Mouse (Mus musculus) urinary bladder, adult 18-20 months (tissue): ENCODE data around the gene Nln.

Experiments
- DNase-seq, 2 experiments: peaks; one replicate each; pipeline ENCODE4 v3.0.0; 2022; ENCODE audit warnings: low spot score in 2 of 2, mixed read lengths in 2 of 2

Gene Nln

DNA sequence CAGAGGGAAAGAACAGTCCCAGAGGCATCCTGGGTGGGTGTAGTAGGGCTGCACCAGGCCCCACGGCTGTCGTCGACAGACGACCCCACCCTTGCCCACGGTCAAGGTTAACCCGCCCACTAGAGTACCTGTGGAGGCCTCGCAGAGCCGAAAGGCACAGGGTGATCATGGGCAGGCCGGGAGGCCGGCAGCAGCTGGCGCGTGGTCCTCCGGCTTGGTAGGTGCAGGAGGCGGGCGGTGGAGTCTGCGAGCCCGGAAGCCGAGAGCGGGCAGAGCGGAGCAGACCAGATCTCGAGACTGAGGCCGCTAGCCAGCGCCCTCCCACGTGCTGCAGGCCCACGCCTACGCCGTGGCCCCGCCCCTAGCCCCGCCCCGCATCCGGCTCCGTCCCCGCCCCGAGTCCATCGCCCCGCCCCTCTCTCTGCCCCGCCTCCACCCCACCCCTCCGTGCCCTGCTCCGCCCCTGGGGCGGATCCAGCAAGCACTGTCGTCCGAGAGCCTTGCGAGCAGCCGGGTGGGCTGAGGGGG, at the start of gene Nln, which contains the start of gene Sgtb:
Nln (minus strand) TSS at position 327 of the 528 bp plus-strand sequence.
Sgtb (plus strand) TSS at position 454 of the 528 bp plus-strand sequence.
- peak; percentile 71 to 83 for DNase-seq

DNA sequence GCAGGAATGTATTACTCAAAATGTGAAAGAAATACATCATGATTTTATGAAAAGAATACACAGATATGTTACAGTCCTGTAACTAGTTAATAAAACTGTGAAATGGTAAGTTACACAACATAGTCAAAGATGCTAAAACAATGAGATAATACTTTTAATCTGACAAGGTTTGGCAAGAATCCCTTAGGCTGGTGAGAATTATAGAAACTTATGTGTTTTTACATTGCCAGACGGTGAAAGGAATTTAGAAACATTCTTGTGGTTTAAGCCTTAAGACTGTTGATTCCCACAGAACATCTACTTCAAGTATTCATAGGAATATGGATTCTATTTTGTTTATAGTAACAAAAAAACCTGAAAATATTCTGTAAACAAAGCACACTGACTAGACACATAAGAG, 46.3 kb upstream of the Nln start:
- no peak for DNase-seq

DNA sequence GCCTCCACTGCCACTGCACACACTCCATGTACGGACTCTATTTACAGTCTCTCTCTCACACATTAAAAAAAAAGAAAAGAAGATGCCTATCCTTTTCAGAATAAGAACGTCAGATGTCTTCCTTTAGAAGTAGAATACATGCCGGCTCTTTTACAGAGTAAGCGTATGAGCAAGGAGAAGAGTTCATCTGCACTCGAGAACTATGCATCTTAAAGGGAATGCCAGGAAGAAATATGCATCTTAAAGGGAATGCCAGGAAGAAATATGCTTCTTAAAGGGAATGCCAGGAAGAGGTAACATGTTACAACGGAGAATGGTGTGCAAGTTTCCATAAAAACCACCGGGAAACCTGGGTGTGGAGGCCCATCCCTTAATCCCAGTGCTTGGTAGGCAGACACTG, 45.7 kb upstream of the Nln start:
- DNase-seq: no peak

DNA sequence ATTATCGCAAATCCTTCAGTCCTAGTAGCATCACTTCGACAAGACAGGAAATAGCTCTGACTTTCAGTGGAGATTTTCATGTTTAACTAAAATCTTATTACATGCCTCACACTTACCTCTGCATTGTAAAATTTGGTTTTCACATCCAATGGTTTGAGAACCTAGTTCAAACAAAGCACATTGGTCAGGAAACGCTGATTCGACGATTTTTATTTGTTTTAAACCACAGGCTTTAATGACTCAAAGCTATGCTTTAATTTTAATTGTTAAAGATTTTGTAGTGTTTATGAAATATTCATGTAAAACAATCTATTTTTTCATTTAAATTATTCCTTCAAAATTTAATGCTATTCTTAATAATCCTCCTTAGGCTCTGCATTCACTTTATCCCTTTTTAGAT, 44.8 kb upstream of the Nln start:
- no peak for DNase-seq

DNA sequence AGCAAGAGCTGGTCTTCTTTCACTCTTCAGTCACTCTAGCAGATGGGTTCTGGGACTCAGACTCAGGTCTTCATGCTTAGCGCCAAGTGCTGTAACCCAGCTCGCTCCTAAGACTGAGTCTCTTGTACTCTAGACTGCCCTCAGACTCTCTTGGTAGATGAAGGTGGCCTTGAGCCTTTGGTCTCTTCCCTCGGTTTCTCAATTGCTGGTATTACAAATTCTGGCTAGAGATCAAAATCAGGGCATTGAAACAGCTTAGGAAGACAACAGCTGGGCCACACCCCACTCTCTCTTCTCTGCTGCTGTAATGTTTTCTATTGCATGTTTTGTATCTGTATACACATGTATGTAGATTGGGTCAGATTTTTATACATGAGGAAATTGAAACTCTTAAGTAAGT, 36.2 kb upstream of the Nln start:
- no peak for DNase-seq

DNA sequence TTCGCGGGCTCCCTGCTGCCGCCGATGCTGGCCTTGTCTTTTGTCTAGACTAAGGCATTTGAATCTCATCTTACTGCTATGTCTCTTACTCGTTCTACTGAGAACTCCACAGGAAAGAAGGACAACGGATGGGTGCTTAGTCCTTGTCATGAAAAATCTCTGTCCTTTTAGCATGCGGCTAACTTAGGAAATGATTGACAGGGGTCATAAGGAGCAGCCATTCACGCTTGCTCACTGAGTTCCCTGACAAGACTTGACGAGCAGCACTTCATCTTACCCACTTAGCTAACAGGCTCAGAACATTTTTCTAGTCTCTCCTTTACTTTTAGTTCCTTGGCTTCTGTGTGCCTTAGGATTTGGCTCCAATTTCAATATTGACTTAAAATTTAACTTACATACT, 35.5 kb upstream of the Nln start:
- DNase-seq: no peak

DNA sequence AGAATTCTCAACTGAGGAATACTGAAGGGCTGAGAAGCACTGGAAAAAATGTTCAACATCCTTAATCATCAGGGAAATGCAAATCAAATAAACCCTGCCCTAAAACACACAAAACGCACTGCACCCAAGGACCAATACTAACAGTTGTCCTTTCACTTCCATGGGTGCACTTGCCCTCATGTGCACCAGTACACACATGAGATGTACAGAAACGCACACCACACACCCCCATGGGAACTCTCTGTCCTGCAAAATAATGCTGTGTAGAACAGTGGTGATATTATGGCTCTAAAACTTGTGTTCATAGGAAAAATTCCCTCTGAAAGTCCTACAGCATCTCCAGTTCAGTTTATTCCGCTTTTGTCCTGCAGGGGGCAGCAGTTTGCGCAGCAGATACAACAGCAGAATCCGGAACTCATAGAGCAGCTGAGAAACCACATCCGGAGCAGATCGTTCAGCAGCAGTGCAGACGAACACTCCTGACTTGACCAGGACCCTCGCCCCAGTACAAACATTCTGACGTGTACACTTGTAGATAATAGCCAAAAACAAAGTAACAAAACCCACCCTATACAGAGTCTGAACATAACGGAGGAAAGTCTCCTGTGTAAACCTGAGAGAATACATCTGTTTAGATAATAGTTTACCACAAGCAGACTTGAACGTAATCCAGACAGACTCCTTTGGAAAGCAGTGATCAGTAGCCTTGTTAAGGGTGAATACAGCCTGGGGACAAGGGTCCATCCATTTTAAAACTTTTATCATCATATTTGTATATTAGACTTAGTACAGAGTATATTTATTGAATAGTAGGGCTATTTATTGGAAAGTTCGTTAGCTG, 30.2 kb upstream of the Nln start:
- DNase-seq: peak; percentile 34 to 47

DNA sequence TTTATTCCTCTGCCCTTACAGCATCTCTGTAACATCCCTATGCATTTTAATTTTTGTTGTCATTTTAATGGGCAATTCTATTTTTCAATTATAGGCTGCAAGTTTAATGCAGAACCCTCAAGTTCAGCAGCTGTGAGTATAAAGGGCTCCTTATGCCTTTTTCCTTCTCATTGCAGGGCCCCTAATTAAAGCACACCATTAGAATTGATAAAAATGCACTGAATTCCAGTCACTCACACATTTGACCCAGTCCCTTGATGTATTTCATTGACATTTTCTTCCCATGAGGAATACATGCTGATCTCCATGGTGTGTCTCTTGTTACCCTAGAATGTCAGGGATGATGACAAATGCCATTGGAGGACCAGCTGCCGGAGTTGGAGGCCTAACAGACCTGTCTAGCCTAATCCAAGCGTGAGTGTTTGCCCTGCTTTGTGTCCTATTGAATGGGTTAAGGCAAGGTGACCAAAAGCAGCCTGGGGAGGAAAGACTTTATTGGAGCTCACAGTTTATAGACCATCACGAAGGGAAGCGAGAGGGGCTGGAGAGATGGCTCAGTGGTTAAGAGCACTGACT, 25.2 kb upstream of the Nln start:
- DNase-seq: no peak

DNA sequence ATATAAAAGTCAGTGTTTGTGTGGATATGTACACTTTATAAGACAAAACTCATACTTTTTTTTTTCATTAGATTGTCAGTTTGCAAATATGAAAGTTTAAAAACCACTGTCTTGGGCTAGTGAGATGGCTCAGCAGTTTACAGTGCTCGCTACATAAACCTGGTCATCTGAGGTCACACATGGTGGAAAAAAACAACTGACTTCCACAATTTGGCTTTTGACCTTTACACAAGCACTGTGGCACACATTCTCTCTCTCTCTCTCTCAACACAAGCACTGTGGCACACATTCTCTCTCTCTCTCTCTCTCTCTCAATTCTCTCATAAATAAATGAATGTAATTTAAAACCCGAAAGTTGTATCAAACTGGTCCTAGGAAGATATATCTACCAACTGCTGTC, 23.1 kb upstream of the Nln start:
- DNase-seq: no peak

DNA sequence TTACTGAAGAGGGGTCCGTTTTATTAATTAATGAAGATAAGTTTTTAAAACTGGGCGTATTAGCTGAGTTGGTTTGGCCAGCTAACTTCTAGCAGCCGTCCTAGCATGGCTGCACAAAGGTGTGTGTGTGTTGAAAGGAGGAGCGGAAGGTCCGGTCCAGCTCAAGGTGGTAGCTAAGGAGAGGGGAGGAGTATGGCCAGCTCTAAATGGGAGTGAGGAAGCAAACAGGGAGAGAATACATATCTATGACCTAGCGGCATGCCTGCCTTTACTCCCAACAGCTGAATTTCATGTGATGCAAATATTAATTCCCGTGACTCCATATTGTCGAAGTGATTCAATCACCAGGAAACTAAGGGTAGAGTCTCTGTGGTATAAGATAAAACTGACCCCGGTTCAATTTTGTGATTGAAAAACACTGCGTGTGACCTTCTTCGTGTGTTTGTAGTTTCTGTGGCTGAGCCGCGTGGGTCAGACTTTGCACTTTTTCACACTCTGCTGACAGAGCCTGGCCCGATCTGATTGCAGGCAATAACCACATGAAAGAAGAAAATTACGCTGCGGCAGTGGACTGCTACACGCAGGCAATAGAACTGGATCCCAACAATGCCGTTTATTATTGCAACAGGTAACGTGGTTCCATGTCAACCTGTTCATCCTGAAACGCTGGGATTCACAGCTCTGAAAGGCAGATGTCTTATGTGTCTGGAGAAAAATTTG, 14.4 kb upstream of the Nln start:
- DNase-seq: no peak

DNA sequence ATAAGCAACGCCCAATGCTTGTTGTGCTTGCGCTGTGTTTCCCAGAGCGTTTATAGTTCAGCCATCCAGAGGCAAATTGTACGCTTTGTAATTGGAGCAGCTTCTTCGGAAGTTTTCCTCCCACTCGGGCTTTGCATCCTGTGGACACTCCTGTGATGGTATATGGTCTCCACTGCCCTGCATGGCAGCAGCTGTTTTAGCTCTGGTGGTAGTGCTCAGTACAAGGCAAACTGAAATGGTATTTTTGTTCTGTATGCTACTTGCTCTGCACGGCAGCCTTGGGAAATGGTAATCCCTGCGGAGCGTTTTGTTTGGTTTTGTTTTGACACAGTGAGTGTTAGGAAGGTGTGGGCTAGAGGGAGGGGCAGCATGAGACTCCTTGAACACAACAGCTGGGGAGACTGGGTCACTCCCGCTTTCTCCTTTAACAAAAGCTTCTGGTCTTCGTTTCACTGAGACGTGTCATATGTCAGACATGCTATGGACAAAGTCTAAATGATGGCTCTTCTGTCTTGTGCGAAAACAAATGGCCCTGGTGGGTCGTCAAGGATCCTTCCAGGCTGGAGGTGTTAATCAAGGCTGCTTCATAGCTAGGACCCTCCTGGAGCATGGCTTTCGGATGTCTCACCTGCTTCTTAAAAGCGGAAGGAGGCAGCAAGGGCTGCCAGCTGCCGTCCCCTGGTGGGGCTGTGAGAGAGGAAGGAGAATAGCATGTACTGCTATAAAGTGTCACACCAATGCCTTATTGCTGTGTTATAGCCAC, 12.8 kb upstream of the Nln start:
- no peak for DNase-seq

DNA sequence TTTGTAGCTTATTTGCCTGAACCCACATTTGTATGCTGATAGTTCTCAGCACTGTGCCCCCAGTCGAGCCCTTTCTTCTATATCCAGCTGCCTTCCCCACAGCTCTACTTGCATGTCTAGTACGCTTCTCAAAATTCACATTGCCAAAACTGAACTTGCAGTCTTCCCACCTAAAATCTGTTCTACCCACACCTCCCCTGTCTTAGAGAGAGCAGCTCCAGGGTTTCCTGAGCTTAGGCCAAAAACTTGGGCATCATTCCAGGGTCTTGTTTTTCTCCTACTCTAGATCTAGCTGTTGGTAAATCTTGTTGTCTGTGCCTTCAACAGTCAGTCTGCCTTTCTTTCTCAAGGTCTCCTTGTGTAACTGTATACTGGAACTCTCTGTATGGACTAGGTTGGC, 5.4 kb upstream of the Nln start:
- DNase-seq: no peak

DNA sequence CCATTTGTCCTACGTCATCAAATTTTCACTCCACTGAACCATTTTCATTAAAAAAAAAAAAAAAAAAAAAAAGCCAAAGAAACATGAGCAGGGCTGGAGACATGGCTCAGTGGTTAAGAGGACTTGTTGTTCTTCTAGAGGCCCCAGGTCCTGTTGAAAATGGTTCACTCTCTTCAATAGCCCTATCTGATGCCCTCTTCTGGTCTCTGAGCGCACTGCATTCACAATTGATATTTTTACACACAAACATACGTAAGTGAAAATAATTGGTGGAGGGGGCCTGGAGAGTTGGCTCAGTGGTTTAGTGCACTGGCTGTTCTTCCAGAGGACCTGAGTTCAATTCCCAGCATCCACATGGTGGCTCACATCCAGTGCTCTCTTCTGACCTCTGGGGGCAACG, 4.4 kb upstream of the Nln start:
- no peak for DNase-seq

DNA sequence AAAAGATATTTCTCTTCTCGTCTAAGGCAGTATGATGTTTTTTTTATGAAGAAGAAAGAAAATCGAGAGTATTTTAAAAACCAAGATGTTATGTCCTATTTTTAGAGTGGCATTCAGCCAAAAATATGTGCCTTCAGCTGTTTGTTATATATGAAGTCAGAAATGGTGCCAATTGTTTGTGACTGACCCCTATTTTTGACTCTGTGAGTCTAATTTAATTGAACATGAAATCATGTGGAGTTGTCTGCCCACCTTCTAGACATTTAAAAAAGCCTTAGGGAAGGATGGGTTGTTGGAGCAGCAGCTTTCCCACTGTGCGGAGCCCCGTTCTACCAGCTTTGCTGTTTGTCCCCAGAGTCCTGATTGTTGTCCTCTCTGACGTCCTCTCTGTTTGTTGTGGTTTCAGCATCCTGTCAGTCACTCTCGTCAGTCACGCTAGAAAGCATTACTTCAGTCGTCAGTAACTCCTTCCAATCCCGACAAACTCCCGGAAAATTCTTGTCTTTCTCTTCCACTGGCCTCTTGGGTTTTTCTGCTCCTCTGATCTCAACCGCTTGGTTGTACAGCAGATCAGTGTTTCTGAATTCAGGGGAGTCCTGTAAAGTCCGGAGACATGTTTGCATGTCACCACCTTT, 3.0 kb upstream of the Nln start:
- no peak for DNase-seq

DNA sequence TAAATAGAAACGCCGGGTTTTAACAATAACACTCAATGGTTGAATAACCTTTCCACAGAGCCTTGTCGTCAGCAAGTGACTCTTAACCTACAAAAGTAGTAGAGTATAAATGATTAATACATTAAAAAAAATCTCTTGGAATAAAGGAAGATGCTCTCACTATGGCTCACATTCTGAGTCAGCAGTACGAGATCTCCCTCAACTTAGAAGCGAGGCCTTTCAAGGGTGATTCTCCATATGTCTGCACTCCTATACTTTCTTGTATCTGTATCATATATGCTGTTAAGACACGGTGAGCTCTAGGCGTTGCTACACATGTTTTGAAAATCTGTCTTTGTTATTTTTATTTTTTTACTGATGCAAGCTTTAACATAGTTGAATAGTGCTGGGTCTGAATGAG, 1.1 kb upstream of the Nln start:
- DNase-seq: no peak

DNA sequence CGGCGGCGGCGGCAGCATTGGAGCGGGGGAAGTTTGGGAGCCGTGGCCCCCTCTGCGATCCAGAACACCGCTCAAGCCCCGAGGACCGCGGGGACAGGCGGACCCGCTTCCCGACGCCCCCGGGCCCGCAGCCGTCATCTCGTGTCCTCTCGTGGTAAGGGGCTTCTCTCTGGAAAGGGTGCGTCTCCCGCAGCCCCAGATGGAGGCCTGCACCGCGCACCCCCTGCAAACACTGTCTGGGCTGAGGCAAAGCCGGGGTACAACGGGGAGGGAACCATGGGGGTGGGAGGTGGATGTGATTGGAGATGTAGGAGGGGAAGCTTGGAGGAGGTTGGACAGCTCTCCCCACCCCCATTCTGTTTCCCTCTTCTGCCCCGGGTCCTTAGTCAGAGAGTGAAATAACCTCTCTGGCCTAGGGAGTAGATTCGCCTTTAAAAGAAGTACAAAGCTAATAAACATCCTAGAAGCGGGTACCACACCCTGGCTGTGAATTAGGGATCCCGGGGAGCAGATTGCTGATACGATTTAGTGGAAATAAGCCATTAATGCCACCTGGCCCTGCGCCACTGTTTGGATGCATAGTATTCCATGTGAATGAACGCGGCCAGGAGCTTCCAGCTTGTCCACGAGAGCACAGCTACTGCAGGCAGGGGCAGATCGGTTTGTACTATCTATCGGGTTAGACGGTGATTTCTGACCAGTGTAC, 555 bp upstream of the Nln start:
- DNase-seq: peak; percentile 27 to 33

DNA sequence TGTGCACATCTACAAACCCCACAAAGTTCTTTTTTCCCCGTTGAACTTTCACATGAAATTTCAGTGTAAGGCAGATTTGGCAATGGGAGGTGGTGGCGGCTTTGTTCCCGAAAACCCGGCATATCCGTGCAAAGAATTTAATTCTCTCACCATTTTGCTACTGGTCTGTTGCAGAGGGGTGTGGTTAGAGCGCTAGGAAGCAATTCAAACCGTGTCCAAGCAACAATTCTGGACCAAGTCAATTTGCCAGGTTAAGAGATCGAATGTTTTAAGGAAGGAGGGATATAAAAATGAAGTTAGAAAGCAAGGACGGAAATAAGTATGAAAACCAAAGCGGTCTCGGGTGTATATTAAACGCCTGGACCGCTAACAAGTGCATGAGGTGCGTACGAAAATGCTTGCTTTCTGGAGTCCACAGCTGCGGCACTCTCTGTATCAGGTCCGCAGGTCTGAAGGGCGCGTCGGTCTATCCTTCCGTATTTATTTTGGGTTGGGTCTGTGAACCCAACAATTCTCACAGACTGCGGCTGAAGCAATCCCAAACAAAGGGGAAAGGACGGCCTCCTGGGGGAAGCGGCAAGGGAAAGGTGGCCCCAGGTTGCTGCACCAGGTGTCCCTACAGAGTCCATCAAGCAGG, 645 bp downstream of the Nln start:
- no peak for DNase-seq

DNA sequence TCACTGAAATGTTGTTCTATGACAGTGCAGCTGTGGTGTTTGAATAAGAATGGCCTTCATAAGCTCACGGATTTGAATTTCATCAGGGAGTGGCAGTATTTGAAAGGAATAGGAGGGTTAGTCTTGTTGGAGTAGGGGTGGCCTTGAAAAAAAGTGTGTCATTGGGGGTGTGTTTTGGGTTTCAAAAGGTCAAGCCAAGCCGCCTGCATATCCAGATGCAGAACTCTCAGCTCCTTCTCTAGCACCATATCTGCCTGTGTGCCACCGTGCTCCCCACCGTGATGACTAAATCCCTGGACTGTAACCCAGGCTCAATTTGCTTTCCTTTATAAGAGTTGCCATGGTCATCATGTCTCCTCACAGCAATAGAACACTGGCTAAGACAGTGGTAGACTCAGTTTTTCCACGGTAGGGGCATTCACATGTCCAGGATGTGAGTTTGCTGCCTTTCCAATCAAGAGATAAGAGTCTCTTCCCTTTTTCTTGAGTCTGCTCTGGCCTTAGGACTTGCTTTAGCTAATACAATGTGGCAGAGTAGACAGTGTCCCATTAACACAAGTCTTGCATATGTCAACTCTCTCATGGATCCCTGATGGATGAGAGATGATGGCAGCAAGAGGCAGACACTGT, 7.7 kb downstream of the Nln start:
- DNase-seq: no peak

DNA sequence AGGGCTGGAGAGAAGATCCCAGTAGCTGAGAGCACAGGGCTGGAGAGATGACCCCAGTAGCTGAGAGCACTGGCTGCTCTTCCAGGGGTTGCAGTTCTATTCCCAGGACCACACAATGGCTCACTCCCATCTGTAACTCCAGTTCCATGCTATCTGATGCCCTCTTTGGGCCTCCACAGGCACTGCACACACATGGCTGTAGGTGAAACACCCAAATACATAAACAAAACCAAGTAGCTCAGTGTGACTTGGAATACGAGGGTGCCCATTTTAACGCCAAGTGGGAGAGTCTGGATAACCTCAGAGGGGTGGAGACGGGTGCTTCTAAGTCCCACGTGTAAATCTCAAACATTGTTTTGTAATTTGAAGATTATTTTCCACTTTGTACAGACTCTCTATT, 9.0 kb downstream of the Nln start:
- no peak for DNase-seq

DNA sequence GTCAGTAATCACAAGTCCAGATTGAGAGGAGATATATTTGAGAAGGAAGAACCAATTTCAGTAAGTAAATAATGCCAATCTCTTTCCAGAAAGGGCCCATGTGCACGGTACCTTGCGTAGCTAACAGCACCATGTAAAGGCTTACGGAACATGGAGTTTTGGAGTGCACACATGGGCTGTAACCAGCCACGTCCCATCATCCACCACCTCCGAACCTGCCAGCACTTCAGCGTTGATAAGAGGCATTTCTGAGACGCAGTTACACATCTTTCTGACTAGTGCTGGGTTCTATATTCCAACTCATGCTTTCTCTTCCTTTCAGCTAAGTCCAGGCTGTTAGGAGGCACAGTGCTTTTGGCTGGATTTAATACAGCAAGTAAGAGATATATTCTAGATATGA, 12.2 kb downstream of the Nln start:
- no peak for DNase-seq
